ENCODE assay signal across 25 mouse cellular contexts in genomic region chr15:88628801-88629356, GRCm38 (mm10). TPM values are rescaled to one million over a fixed set of nuclear protein-coding genes. Genes with fewer than 3 reads are reported as not detected.
"Had no signal": no experiment of that assay in that cellular context is flagged by ENCODE, and none has a peak within 500 bp of the region (broad histone marks: within the 10 kb centered on the region; RNA-seq: fewer than 3 reads in every experiment).

No protein-coding gene starts in this region.

- H3K9ac ChIP-seq: liver, embryonic 13.5 days; liver, embryonic 15.5 days; liver, postnatal 0 days; lung, embryonic 15.5 days; midbrain, embryonic 12.5 days; neural tube, embryonic 12.5 days; stomach, embryonic 15.5 days had no signal

- H3K36me3 ChIP-seq: liver, embryonic 13.5 days; liver, embryonic 15.5 days; lung, embryonic 15.5 days; midbrain, embryonic 12.5 days; neural tube, embryonic 12.5 days; stomach, embryonic 15.5 days had no signal

- H3K27me3 ChIP-seq: liver, embryonic 13.5 days; liver, embryonic 15.5 days; lung, embryonic 15.5 days; megakaryocyte, embryonic 14.5 days; midbrain, embryonic 12.5 days; neural tube, embryonic 12.5 days; stomach, embryonic 15.5 days had no signal

- H3K9me3 ChIP-seq: liver, embryonic 13.5 days; liver, embryonic 15.5 days; lung, embryonic 15.5 days; midbrain, embryonic 12.5 days; neural tube, embryonic 12.5 days; stomach, embryonic 15.5 days had no signal

- ATAC-seq: liver, postnatal 0 days; lung, postnatal 0 days had no signal

- H3K4me3 ChIP-seq: liver, embryonic 13.5 days; liver, embryonic 15.5 days; lung, embryonic 15.5 days; megakaryocyte, embryonic 14.5 days; midbrain, embryonic 12.5 days; neural tube, embryonic 12.5 days; stomach, embryonic 15.5 days had no signal

- DNase-seq: liver, embryonic 13.5 days; liver, postnatal 0 days; lung, adult 2 months; lung, postnatal 14 days; lung, postnatal 36 days; right cerebral cortex, postnatal 14 days; thymus, adult 2 months; thymus, postnatal 25 days; thymus, postnatal 4 days had no signal

- H3K4me2 ChIP-seq: liver, embryonic 11.5 days; liver, embryonic 13.5 days; liver, embryonic 15.5 days; lung, embryonic 15.5 days; midbrain, embryonic 12.5 days; neural tube, embryonic 12.5 days; stomach, embryonic 15.5 days had no signal

- H3K27ac ChIP-seq: liver, embryonic 13.5 days; liver, embryonic 15.5 days; lung, embryonic 15.5 days; macrophage; midbrain, embryonic 12.5 days; neural tube, embryonic 12.5 days; stomach, embryonic 15.5 days; stomach, postnatal 0 days had no signal

- H3K4me1 ChIP-seq: liver, embryonic 13.5 days; liver, embryonic 15.5 days; lung, embryonic 15.5 days; megakaryocyte, embryonic 14.5 days; midbrain, embryonic 12.5 days; neural tube, embryonic 12.5 days; stomach, embryonic 15.5 days had no signal

RNA-seq across cellular contexts. Expression of gene Zdhhc25, which starts 28.8 kb away (rescaled TPM):
- total RNA-seq: megakaryocyte progenitor cell, adult 5-6 weeks; monocyte, adult 5-6 weeks; neutrophil, adult 5-6 weeks had no signal
- polyA plus RNA-seq: liver, embryonic 11.5 days; liver, embryonic 13.5 days; liver, embryonic 15.5 days; liver, postnatal 0 days; lung, adult 2 months; lung, embryonic 15.5 days; lung, postnatal 0 days; macrophage; midbrain, embryonic 12.5 days; neural tube, embryonic 12.5 days; neural tube, embryonic 14.5 days; spleen, adult 2 months; stomach, embryonic 15.5 days; stomach, postnatal 0 days; thymus, adult 2 months; urinary bladder, adult 2 months had no signal
